Mouse (Mus musculus) C2C12 (cell line): ENCODE results near the gene C1qtnf1.

Experiments used
- CTCF ChIP-seq: IDR thresholded peaks from one replicate; pipeline ENCODE4 v1.5.1; 2011; ENCODE audit not compliant: control insufficient read depth, insufficient read depth, insufficient read length
- MYOG ChIP-seq: IDR thresholded peaks from one replicate; pipeline ENCODE4 v1.6.1; 2011; ENCODE audit not compliant: control insufficient read depth, insufficient read length; ENCODE audit errors: extremely low read depth

- TF ChIP-seq MYOG, result no peak
- TF ChIP-seq CTCF, result no peak
Observed at GRCm38 (mm10) chr11:118394538-118394937, 33.5 kb upstream of the C1qtnf1 start.
